Mouse (Mus musculus): ENCODE results near the gene Sprr3. TPM values are rescaled to one million over a fixed set of nuclear protein-coding genes. Genes with fewer than 3 reads are reported as not detected.

Gene Sprr3
- polyA plus RNA-seq, 1 experiment from 2014 or later = not detected

Other genes starting within 250 kb of the Sprr3 start
- gene Sprr2a1, start 242.9 kb downstream of the Sprr3 start, polyA plus RNA-seq (2014; fragmentation: Nextera tagmentation; extraction: Ambion mirVana) = not detected in 2 replicates
- not detected in 2 replicates for gene Sprr2a2, start 242.8 kb downstream of the Sprr3 start, polyA plus RNA-seq (2014; fragmentation: Nextera tagmentation; extraction: Ambion mirVana)
- not detected in 2 replicates for gene Sprr2a3, start 173.3 kb downstream of the Sprr3 start, polyA plus RNA-seq (2014; fragmentation: Nextera tagmentation; extraction: Ambion mirVana)
- gene Sprr2b, start 142.1 kb downstream of the Sprr3 start, polyA plus RNA-seq (2014; fragmentation: Nextera tagmentation; extraction: Ambion mirVana) = not detected in 2 replicates
- gene Sprr2d, start 119.6 kb downstream of the Sprr3 start, polyA plus RNA-seq (2014; fragmentation: Nextera tagmentation; extraction: Ambion mirVana) = not detected in 2 replicates
- not detected in 2 replicates for gene Sprr2e, start 106.6 kb downstream of the Sprr3 start, polyA plus RNA-seq (2014; fragmentation: Nextera tagmentation; extraction: Ambion mirVana)
- not detected in 2 replicates for gene Sprr2f, start 93.5 kb downstream of the Sprr3 start, polyA plus RNA-seq (2014; fragmentation: Nextera tagmentation; extraction: Ambion mirVana)
- gene Sprr2h, start 73.0 kb downstream of the Sprr3 start, polyA plus RNA-seq (2014; fragmentation: Nextera tagmentation; extraction: Ambion mirVana) = not detected in 2 replicates
- not detected in 2 replicates for gene Sprr2i, start 50.7 kb downstream of the Sprr3 start, polyA plus RNA-seq (2014; fragmentation: Nextera tagmentation; extraction: Ambion mirVana)
- not detected in 2 replicates for gene Sprr2j-ps, start 40.6 kb downstream of the Sprr3 start, polyA plus RNA-seq (2014; fragmentation: Nextera tagmentation; extraction: Ambion mirVana)
- 6.5 and 6.8 TPM in 2 replicates for gene Gm9774, start 29.3 kb downstream of the Sprr3 start, polyA plus RNA-seq (2014; fragmentation: Nextera tagmentation; extraction: Ambion mirVana)
- gene Sprr2k, start 26.1 kb downstream of the Sprr3 start, polyA plus RNA-seq (2014; fragmentation: Nextera tagmentation; extraction: Ambion mirVana) = not detected in 2 replicates
- gene Sprr1b, start 19.9 kb downstream of the Sprr3 start, polyA plus RNA-seq (2014; fragmentation: Nextera tagmentation; extraction: Ambion mirVana) = not detected in 2 replicates
- not detected in 2 replicates for gene Sprr1a, start 27.2 kb upstream of the Sprr3 start, polyA plus RNA-seq (2014; fragmentation: Nextera tagmentation; extraction: Ambion mirVana)
- not detected in 2 replicates for gene Sprr4, start 41.8 kb upstream of the Sprr3 start, polyA plus RNA-seq (2014; fragmentation: Nextera tagmentation; extraction: Ambion mirVana)
- gene 2310046K23Rik, start 75.8 kb upstream of the Sprr3 start, polyA plus RNA-seq (2014; fragmentation: Nextera tagmentation; extraction: Ambion mirVana) = not detected in 2 replicates
- gene Ivl, start 115.0 kb upstream of the Sprr3 start, polyA plus RNA-seq (2014; fragmentation: Nextera tagmentation; extraction: Ambion mirVana) = not detected in 2 replicates
- gene Smcp, start 130.3 kb upstream of the Sprr3 start, polyA plus RNA-seq (2014; fragmentation: Nextera tagmentation; extraction: Ambion mirVana) = not detected in 2 replicates
- not detected in 2 replicates for gene 2210017I01Rik, start 148.8 kb upstream of the Sprr3 start, polyA plus RNA-seq (2014; fragmentation: Nextera tagmentation; extraction: Ambion mirVana)
- not detected in 2 replicates for gene Lce6a, start 162.9 kb upstream of the Sprr3 start, polyA plus RNA-seq (2014; fragmentation: Nextera tagmentation; extraction: Ambion mirVana)
- gene Lce1a1, start 189.6 kb upstream of the Sprr3 start, polyA plus RNA-seq (2014; fragmentation: Nextera tagmentation; extraction: Ambion mirVana) = not detected in 2 replicates
- gene Lce1b, start 198.2 kb upstream of the Sprr3 start, polyA plus RNA-seq (2014; fragmentation: Nextera tagmentation; extraction: Ambion mirVana) = not detected in 2 replicates
- not detected in 2 replicates for gene Lce1a2, start 211.6 kb upstream of the Sprr3 start, polyA plus RNA-seq (2014; fragmentation: Nextera tagmentation; extraction: Ambion mirVana)
- not detected in 2 replicates for gene Lce1c, start 220.5 kb upstream of the Sprr3 start, polyA plus RNA-seq (2014; fragmentation: Nextera tagmentation; extraction: Ambion mirVana)
- not detected in 2 replicates for gene Lce1d, start 228.5 kb upstream of the Sprr3 start, polyA plus RNA-seq (2014; fragmentation: Nextera tagmentation; extraction: Ambion mirVana)